In genomic region chr5:146584156-146584477, GRCm38 (mm10) we compare ENCODE assay signal across 9 mouse cellular contexts. TPM values are rescaled to one million over a fixed set of nuclear protein-coding genes. Genes with fewer than 3 reads are reported as not detected.
DNase-seq lines count a peak whose midpoint lies in the region; ATAC-seq lines count a peak whose summit lies in the region.
"Had no signal": no experiment of that assay in that cellular context is flagged by ENCODE, and none has a peak within 500 bp of the region (broad histone marks: within the 10 kb centered on the region; RNA-seq: fewer than 3 reads in every experiment).

No protein-coding gene starts in this region.

- WGBS in heart, embryonic 13.5 days, result 10% methylated on average over 10 of the region's 10 CpGs
- 11% methylated on average over 10 of the region's 10 CpGs for WGBS in hindbrain, embryonic 11.5 days
- WGBS in midbrain, embryonic 12.5 days, result 11% methylated on average over 10 of the region's 10 CpGs

- peaks cover 9% of the 10 kb centered on the region for H3K4me1 ChIP-seq in heart, embryonic 13.5 days
- no peaks in the 10 kb centered on the region; the same call in 1 of the 2 replicates for H3K4me1 ChIP-seq in hindbrain, embryonic 11.5 days (replicated peaks; ENCODE audit: control insufficient read depth, insufficient read depth, low read length)
- peaks cover 7% of the 10 kb centered on the region for H3K4me1 ChIP-seq in midbrain, embryonic 12.5 days

- no peak for DNase-seq in heart, adult 18-20 months
- DNase-seq in brain, adult 2 months (ENCODE audit: low read depth, low spot score), result peak; percentile 48
- DNase-seq in hindbrain, embryonic 11.5 days (ENCODE audit: low spot score), result peak; percentile 17
- no peak for DNase-seq in urinary bladder, adult 18-20 months (ENCODE audit: low spot score in 2 of 2)
- no peak for DNase-seq in cerebellum, adult 11 months
- DNase-seq in adrenal gland, adult 8-10 months, result no peak

- no peak overlapping the region for H3K27ac ChIP-seq in heart, embryonic 13.5 days (replicated peaks)
- H3K27ac ChIP-seq in hindbrain, embryonic 11.5 days (ENCODE audit: low read depth, low read length), result no peak overlapping the region
- no peak overlapping the region for H3K27ac ChIP-seq in midbrain, embryonic 12.5 days (replicated peaks)

- no peak overlapping the region for H3K9ac ChIP-seq in heart, embryonic 13.5 days
- no peak overlapping the region; the same call in 1 of the 2 replicates for H3K9ac ChIP-seq in hindbrain, embryonic 11.5 days (ENCODE audit: low read depth, low read length)
- peak overlapping the region; percentile 50; the same call in 1 of the 2 replicates for H3K9ac ChIP-seq in midbrain, embryonic 12.5 days (replicated peaks)

- H3K9me3 ChIP-seq in heart, embryonic 13.5 days, result no peaks in the 10 kb centered on the region
- H3K9me3 ChIP-seq in hindbrain, embryonic 11.5 days (ENCODE audit: control insufficient read depth, low read length), result no peaks in the 10 kb centered on the region
- no peaks in the 10 kb centered on the region for H3K9me3 ChIP-seq in midbrain, embryonic 12.5 days

- H3K27me3 ChIP-seq in heart, embryonic 13.5 days (replicated peaks), result peaks cover 66% of the 10 kb centered on the region
- H3K27me3 ChIP-seq in hindbrain, embryonic 11.5 days (ENCODE audit: control insufficient read depth, insufficient read depth, low read length), result peaks cover 50% of the 10 kb centered on the region
- H3K27me3 ChIP-seq in midbrain, embryonic 12.5 days, result peaks cover 50% of the 10 kb centered on the region

- H3K4me3 ChIP-seq in heart, embryonic 13.5 days, result peak overlapping the region; percentile 56
- peak overlapping the region; percentile 44 for H3K4me3 ChIP-seq in hindbrain, embryonic 11.5 days (ENCODE audit: low read depth, low read length)
- peak overlapping the region; percentile 53 for H3K4me3 ChIP-seq in midbrain, embryonic 12.5 days

- no peak for ATAC-seq in heart, embryonic 13.5 days (ENCODE audit: extremely low read depth, insufficient number of reproducible peaks, low FRiP score, low TSS enrichment)
- ATAC-seq in hindbrain, embryonic 11.5 days (ENCODE audit: low FRiP score), result no peak; the same call in 1 of the 2 replicates
- ATAC-seq in midbrain, embryonic 12.5 days (ENCODE audit: low FRiP score, low read depth), result no peak

- peak overlapping the region; percentile 86 for H3K4me2 ChIP-seq in heart, embryonic 13.5 days
- H3K4me2 ChIP-seq in hindbrain, embryonic 11.5 days (replicated peaks; ENCODE audit: low read depth, low read length), result peak overlapping the region; percentile 91
- peak overlapping the region; percentile 88 for H3K4me2 ChIP-seq in midbrain, embryonic 12.5 days (replicated peaks)

- H3K36me3 ChIP-seq in heart, embryonic 13.5 days, result no peaks in the 10 kb centered on the region
- H3K36me3 ChIP-seq in hindbrain, embryonic 11.5 days (ENCODE audit: control insufficient read depth, insufficient read depth, low read length), result no peaks in the 10 kb centered on the region
- H3K36me3 ChIP-seq in midbrain, embryonic 12.5 days, result no peaks in the 10 kb centered on the region

RNA-seq across cellular contexts. Expression of gene Gpr12, which starts 0.9 kb away (rescaled TPM):
- polyA plus RNA-seq in heart, embryonic 13.5 days (2015; fragmentation: Nextera tagmentation; extraction: Ambion mirVana), result not detected in 2 replicates
- under 1 TPM in 1 of 2 experiments, not detected in 1; 0.30 TPM for total RNA-seq in heart, adult 18-20 months (2021)
- polyA plus RNA-seq in hindbrain, embryonic 11.5 days (2014; fragmentation: Nextera tagmentation; extraction: Ambion mirVana), result 0.14 and 0.38 TPM in 2 replicates
- 0.79 and 0.85 TPM in 2 replicates for polyA plus RNA-seq in midbrain, embryonic 12.5 days (2016; fragmentation: Nextera tagmentation; extraction: Ambion mirVana)
- under 1 TPM in 1 of 4 experiments, not detected in 3; 0.32 TPM for total RNA-seq in adrenal gland, adult 8-10 months (2022)

RNA-seq across cellular contexts. Expression of gene Gm3415, which starts 28.2 kb away (rescaled TPM):
- not detected in 2 replicates for polyA plus RNA-seq in heart, embryonic 13.5 days (2015; fragmentation: Nextera tagmentation; extraction: Ambion mirVana)
- not detected for total RNA-seq in heart, adult 18-20 months (2021)
- polyA plus RNA-seq in hindbrain, embryonic 11.5 days (2014; fragmentation: Nextera tagmentation; extraction: Ambion mirVana), result not detected in 2 replicates
- polyA plus RNA-seq in midbrain, embryonic 12.5 days (2016; fragmentation: Nextera tagmentation; extraction: Ambion mirVana), result not detected in 2 replicates
- total RNA-seq in adrenal gland, adult 8-10 months (2022), result not detected
- total RNA-seq: left cerebral cortex, adult 8-10 months had no signal

RNA-seq across cellular contexts. Expression of gene Gm3409, which starts 46.7 kb away (rescaled TPM):
- not detected in 2 replicates for polyA plus RNA-seq in heart, embryonic 13.5 days (2015; fragmentation: Nextera tagmentation; extraction: Ambion mirVana)
- not detected for total RNA-seq in heart, adult 18-20 months (2021)
- not detected in 2 replicates for polyA plus RNA-seq in hindbrain, embryonic 11.5 days (2014; fragmentation: Nextera tagmentation; extraction: Ambion mirVana)
- not detected in 2 replicates for polyA plus RNA-seq in midbrain, embryonic 12.5 days (2016; fragmentation: Nextera tagmentation; extraction: Ambion mirVana)
- total RNA-seq in adrenal gland, adult 8-10 months (2022), result not detected
- total RNA-seq: left cerebral cortex, adult 8-10 months had no signal

RNA-seq across cellular contexts. Expression of gene Gm3404, which starts 58.5 kb away (rescaled TPM):
- polyA plus RNA-seq in heart, embryonic 13.5 days (2015; fragmentation: Nextera tagmentation; extraction: Ambion mirVana), result not detected in 2 replicates
- not detected for total RNA-seq in heart, adult 18-20 months (2021)
- polyA plus RNA-seq in hindbrain, embryonic 11.5 days (2014; fragmentation: Nextera tagmentation; extraction: Ambion mirVana), result not detected in 2 replicates
- not detected in 2 replicates for polyA plus RNA-seq in midbrain, embryonic 12.5 days (2016; fragmentation: Nextera tagmentation; extraction: Ambion mirVana)
- not detected for total RNA-seq in adrenal gland, adult 8-10 months (2022)
- total RNA-seq: left cerebral cortex, adult 8-10 months had no signal

Comparison
In these comparisons a context has a peak if more than half of its experiments do, and no peak if none do; other contexts are left out.
1. DNase-seq: peak in brain, adult 2 months (single experiment) and hindbrain, embryonic 11.5 days (single experiment); none in heart, adult 18-20 months (0 of 2), urinary bladder, adult 18-20 months (0 of 2), cerebellum, adult 11 months (single experiment) and adrenal gland, adult 8-10 months (single experiment).
2. Peak in every context shown above with its lines, with median percentiles within 50 percentile points of each other: H3K4me2 ChIP-seq and H3K4me3 ChIP-seq.